Mouse (Mus musculus) liver, postnatal 0 days (tissue): ENCODE measurements around the gene Kcnc2.

Experiments
- CTCF ChIP-seq: sonication (generic); IDR thresholded peaks from 2 replicates; pipeline ENCODE4 v1.5.1; 2016; ENCODE audit warnings: antibody characterized with exemption, low read depth
- EP300 ChIP-seq: IDR thresholded peaks from 2 replicates; pipeline ENCODE4 v1.6.1; 2016; ENCODE audit warnings: antibody characterized with exemption, low read depth, mild to moderate bottlenecking

GRCm38 (mm10) chr10:112484387-112485105 lies 213.6 kb downstream of the Kcnc2 start:
- no peak for TF ChIP-seq EP300
- no peak for TF ChIP-seq CTCF
